Mouse (Mus musculus) liver, embryonic 15.5 days (tissue): ENCODE measurements around the gene Hist1h4b. TPM values are rescaled to one million over a fixed set of nuclear protein-coding genes. Genes with fewer than 3 reads are reported as not detected.

Source experiments
- microRNA-seq: library from miRNA; unstranded; fragments of <30 nt; microRNA quantifications from one replicate; pipeline ENCODE4, GENCODE M21; 2016
- polyA plus RNA-seq: library from polyadenylated mRNA; unstranded; fragments of >200 nt; fragmentation: Nextera tagmentation; extraction: Ambion mirVana; gene quantifications from 2 replicates; pipeline ENCODE4 v1.2.1, GENCODE M21; 2015

Gene Hist1h4b
- polyA plus RNA-seq, 1 experiment from 2014 or later = 4.1 TPM

Small RNA genes lying within 50 kb of the gene (microRNA-seq; reads per million reads assigned to microRNA genes)
- gene Gm44314 (not detected), gene Gm44484 (not detected)

Other genes with a start within 250 kb of the Hist1h4b start
- gene Hist1h4h, start 226.0 kb upstream of the Hist1h4b start, polyA plus RNA-seq = 4.6 and 7.0 TPM in 2 replicates
- 8.3 and 9.7 TPM in 2 replicates for gene Hist1h2af, start 223.1 kb upstream of the Hist1h4b start, polyA plus RNA-seq
- 9.4 and 11.7 TPM in 2 replicates for gene Hist1h3g, start 221.6 kb upstream of the Hist1h4b start, polyA plus RNA-seq
- gene Hist1h2bh, start 213.6 kb upstream of the Hist1h4b start, polyA plus RNA-seq = 1.5 and 1.6 TPM in 2 replicates
- gene Hist1h3f, start 213.0 kb upstream of the Hist1h4b start, polyA plus RNA-seq = 0.99 and 1.4 TPM in 2 replicates
- gene Hist1h4f, start 205.4 kb upstream of the Hist1h4b start, polyA plus RNA-seq = 1.4 and 2.5 TPM in 2 replicates
- gene Hist1h1d, start 203.8 kb upstream of the Hist1h4b start, polyA plus RNA-seq = 1.1 TPM in 2 replicates
- 2.7 and 4.4 TPM in 2 replicates for gene Hist1h3e, start 194.6 kb upstream of the Hist1h4b start, polyA plus RNA-seq
- 75.0 and 100 TPM in 2 replicates for gene Hist1h2ae, start 185.8 kb upstream of the Hist1h4b start, polyA plus RNA-seq
- gene Hist1h2bg, start 185.6 kb upstream of the Hist1h4b start, polyA plus RNA-seq = 10.0 and 11.6 TPM in 2 replicates
- 4.0 and 6.7 TPM in 2 replicates for gene Hist1h2bf, start 182.8 kb upstream of the Hist1h4b start, polyA plus RNA-seq
- gene Hist1h2ad, start 182.6 kb upstream of the Hist1h4b start, polyA plus RNA-seq = 3.6 and 4.1 TPM in 2 replicates
- gene Hist1h3d, start 181.2 kb upstream of the Hist1h4b start, polyA plus RNA-seq = 6.0 and 7.4 TPM in 2 replicates
- 125 and 146 TPM in 2 replicates for gene Hist1h4d, start 175.4 kb upstream of the Hist1h4b start, polyA plus RNA-seq
- 1.8 and 1.9 TPM in 2 replicates for gene Hist1h2be, start 135.9 kb upstream of the Hist1h4b start, polyA plus RNA-seq
- 24.7 and 26.6 TPM in 2 replicates for gene Hist1h1e, start 134.5 kb upstream of the Hist1h4b start, polyA plus RNA-seq
- gene Hist1h2ac, start 73.1 kb upstream of the Hist1h4b start, polyA plus RNA-seq = 1.2 and 1.4 TPM in 2 replicates
- gene Hist1h2bc, start 72.8 kb upstream of the Hist1h4b start, polyA plus RNA-seq = 136 and 151 TPM in 2 replicates
- 0.17 TPM in 1 of 2 replicates, not detected in the other for gene Hist1h1t, start 61.2 kb upstream of the Hist1h4b start, polyA plus RNA-seq
- 7.3 and 8.8 TPM in 2 replicates for gene Hist1h4c, start 58.6 kb upstream of the Hist1h4b start, polyA plus RNA-seq
- gene Hfe, start 46.2 kb upstream of the Hist1h4b start, polyA plus RNA-seq = 13.6 and 16.4 TPM in 2 replicates
- gene Hist1h1c, start 18.2 kb upstream of the Hist1h4b start, polyA plus RNA-seq = 81.0 and 85.5 TPM in 2 replicates
- 6.4 and 7.3 TPM in 2 replicates for gene Hist1h3c, start 11.4 kb upstream of the Hist1h4b start, polyA plus RNA-seq
- 5.6 and 5.7 TPM in 2 replicates for gene Hist1h2bb, start 10.3 kb upstream of the Hist1h4b start, polyA plus RNA-seq
- gene Hist1h2ab, start 5.9 kb upstream of the Hist1h4b start, polyA plus RNA-seq = 60.0 and 64.5 TPM in 2 replicates
- 13.6 and 15.4 TPM in 2 replicates for gene Hist1h3b, start 4.7 kb upstream of the Hist1h4b start, polyA plus RNA-seq
- gene Hist1h4a, start 4.2 kb downstream of the Hist1h4b start, polyA plus RNA-seq = 0.40 TPM in 1 of 2 replicates, not detected in the other
- 6.4 and 7.6 TPM in 2 replicates for gene Hist1h3a, start 5.4 kb downstream of the Hist1h4b start, polyA plus RNA-seq
- 3.5 and 4.3 TPM in 2 replicates for gene Hist1h1a, start 6.7 kb downstream of the Hist1h4b start, polyA plus RNA-seq
- gene Trim38, start 12.9 kb downstream of the Hist1h4b start, polyA plus RNA-seq = not detected in 2 replicates
- 1.5 and 1.8 TPM in 2 replicates for gene Slc17a2, start 50.0 kb downstream of the Hist1h4b start, polyA plus RNA-seq
- 6.5 and 7.5 TPM in 2 replicates for gene Slc17a3, start 82.4 kb downstream of the Hist1h4b start, polyA plus RNA-seq
- 0.32 and 0.59 TPM in 2 replicates for gene Slc17a1, start 110.7 kb downstream of the Hist1h4b start, polyA plus RNA-seq
- 0.09 and 0.24 TPM in 2 replicates for gene Slc17a4, start 158.0 kb downstream of the Hist1h4b start, polyA plus RNA-seq
- gene Hist1h2ba, start 177.1 kb downstream of the Hist1h4b start, polyA plus RNA-seq = not detected in 2 replicates
- gene Hist1h2aa, start 177.4 kb downstream of the Hist1h4b start, polyA plus RNA-seq = not detected in 2 replicates
- gene Scgn, start 234.2 kb downstream of the Hist1h4b start, polyA plus RNA-seq = not detected in 2 replicates